Mouse (Mus musculus) bone marrow macrophage, adult 2 months (primary cell): ENCODE data around the gene Xrcc5. TPM values are rescaled to one million over a fixed set of nuclear protein-coding genes. Genes with fewer than 3 reads are reported as not detected.

ENCODE experiments used
- H3K27ac ChIP-seq: 2 replicates; pipeline ENCODE4 v1.5.1; 2012; ENCODE audit warnings: low read depth, low read length; ENCODE audit not compliant: insufficient read depth
- H3K4me1 ChIP-seq: 2 replicates; pipeline ENCODE4 v1.6.1; 2012; ENCODE audit warnings: low read length; ENCODE audit not compliant: control insufficient read depth, insufficient read depth
- H3K4me3 ChIP-seq: 2 replicates; pipeline ENCODE4 v1.5.1; 2012; ENCODE audit warnings: mild to moderate bottlenecking, low read length, moderate library complexity; ENCODE audit not compliant: insufficient read depth
- CTCF ChIP-seq: IDR thresholded peaks from 2 replicates; pipeline ENCODE4 v1.5.1; 2012; ENCODE audit warnings: low read depth, mild to moderate bottlenecking, low read length, moderate library complexity
- POLR2A ChIP-seq: IDR thresholded peaks from 2 replicates; pipeline ENCODE4 v1.6.1; 2012; ENCODE audit warnings: mild to moderate bottlenecking, low read depth, low read length, borderline replicate concordance
- polyA plus RNA-seq: library from polyadenylated mRNA; stranded (reverse); fragments of >200 nt; gene quantifications from 2 replicates; pipeline ENCODE4 v1.2.4, GENCODE M21; 2012; ENCODE audit not compliant: missing spikeins, insufficient read depth, insufficient read length

Gene Xrcc5
- polyA plus RNA-seq, 1 experiment, result 0.99 TPM

GRCm38 (mm10) chr1:72378151-72378550 is 70.9 kb downstream of the Xrcc5 start:
- Histone ChIP-seq H3K4me3 (no peak overlapping the region), H3K4me1 (no peaks in the 10 kb centered on the region), H3K27ac (no peak overlapping the region)
- TF ChIP-seq CTCF (no peak), POLR2A (no peak)

GRCm38 (mm10) chr1:72379752-72380353 is 72.6 kb downstream of the Xrcc5 start:
- Histone ChIP-seq H3K27ac (no peak overlapping the region), H3K4me3 (no peak overlapping the region), H3K4me1 (no peaks in the 10 kb centered on the region)
- TF ChIP-seq CTCF (no peak), POLR2A (no peak)

GRCm38 (mm10) chr1:72380544-72380943 is 73.3 kb downstream of the Xrcc5 start:
- no peak for TF ChIP-seq POLR2A
- no peak for TF ChIP-seq CTCF
- Histone ChIP-seq H3K4me3 (no peak overlapping the region), H3K4me1 (no peaks in the 10 kb centered on the region)

GRCm38 (mm10) chr1:72383056-72383455 is 75.8 kb downstream of the Xrcc5 start:
- Histone ChIP-seq H3K4me1 (no peaks in the 10 kb centered on the region), H3K27ac (no peak overlapping the region), H3K4me3 (no peak overlapping the region)
- TF ChIP-seq CTCF, result no peak
- TF ChIP-seq POLR2A, result no peak

More at GRCm38 (mm10) chr1:72380544-72380943, 73.3 kb downstream of the Xrcc5 start:
- H3K27ac ChIP-seq, result no peak overlapping the region

- no peak overlapping the region for H3K27ac ChIP-seq
- TF ChIP-seq CTCF, result no peak
- TF ChIP-seq POLR2A, result no peak
- no peak overlapping the region for H3K4me3 ChIP-seq
- H3K4me1 ChIP-seq, result no peaks in the 10 kb centered on the region
Observed at GRCm38 (mm10) chr1:72383651-72384050, 76.4 kb downstream of the Xrcc5 start.

- Histone ChIP-seq H3K4me1 (no peaks in the 10 kb centered on the region), H3K4me3 (no peak overlapping the region), H3K27ac (no peak overlapping the region)
- TF ChIP-seq POLR2A (no peak), CTCF (no peak)
Observed at GRCm38 (mm10) chr1:72390420-72390819, 83.2 kb downstream of the Xrcc5 start.

- TF ChIP-seq CTCF (no peak), POLR2A (no peak)
- H3K27ac ChIP-seq, result no peak overlapping the region
- H3K4me1 ChIP-seq, result no peaks in the 10 kb centered on the region
- H3K4me3 ChIP-seq, result no peak overlapping the region
Observed at GRCm38 (mm10) chr1:72399720-72400401, 92.6 kb downstream of the Xrcc5 start.

GRCm38 (mm10) chr1:72400616-72401015 is 93.4 kb downstream of the Xrcc5 start:
- Histone ChIP-seq H3K4me1 (no peaks in the 10 kb centered on the region), H3K4me3 (no peak overlapping the region), H3K27ac (no peak overlapping the region)
- no peak for TF ChIP-seq POLR2A
- no peak for TF ChIP-seq CTCF

- H3K4me3 ChIP-seq, result no peak overlapping the region
- TF ChIP-seq POLR2A (no peak), CTCF (no peak)
- no peaks in the 10 kb centered on the region for H3K4me1 ChIP-seq
- no peak overlapping the region for H3K27ac ChIP-seq
Observed at GRCm38 (mm10) chr1:72401331-72402069, 94.3 kb downstream of the Xrcc5 start.
